32 mouse cellular contexts compared by ENCODE assay signal in the genomic region with DNA sequence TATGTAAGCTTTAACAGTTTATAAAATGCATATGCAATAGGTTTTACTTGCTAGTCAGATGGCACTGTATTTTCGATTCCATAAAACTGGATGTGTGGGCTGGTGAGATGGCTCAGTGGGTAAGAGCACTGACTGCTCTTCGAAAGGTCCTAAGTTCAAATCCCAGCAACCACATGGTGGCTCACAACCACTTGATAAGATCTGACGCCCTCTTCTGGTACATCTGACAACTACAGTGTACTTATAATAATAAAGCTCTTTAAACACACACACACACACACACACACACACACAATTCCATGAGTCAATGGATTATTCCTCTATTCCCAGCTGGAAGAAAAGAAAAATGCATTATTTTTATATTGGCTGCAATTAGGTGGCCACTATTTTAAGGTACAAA. TPM values are rescaled to one million over a fixed set of nuclear protein-coding genes. Genes with fewer than 3 reads are reported as not detected.
DNase-seq lines count a peak whose midpoint lies in the region; ATAC-seq and TF ChIP-seq lines count a peak whose summit lies in the region.
"Had no signal": no experiment of that assay in that cellular context is flagged by ENCODE, and none has a peak within 500 bp of the region (broad histone marks: within the 10 kb centered on the region; RNA-seq: fewer than 3 reads in every experiment).

No protein-coding gene starts in this region.

- TF ChIP-seq CTCF in intestine, postnatal 0 days (IDR thresholded peaks at IDR 0.05; ENCODE audit: low read depth) = 0 out of 2 replicates have a peak, but pooled peaks have one; percentile 16
- TF ChIP-seq CTCF in MEL (IDR thresholded peaks at IDR 0.05 in 2 of 3, conservative IDR thresholded peaks at IDR 0.05 in 1 of 3; ENCODE audit: control insufficient read depth in 1 of 3, insufficient read depth in 1 of 3, low read depth in 2 of 3, low read length in 3 of 3, poor library complexity in 1 of 3, severe bottlenecking in 1 of 3) = peak in 2 of 3 experiments; percentile 15 to 30; a peak in 2 of 6 replicates
- peak; percentile 26 for TF ChIP-seq CTCF in stomach, postnatal 0 days (IDR thresholded peaks at IDR 0.05; ENCODE audit: low read depth)

- H3K4me1 ChIP-seq in intestine, postnatal 0 days (replicated peaks; ENCODE audit: control insufficient read depth, insufficient read depth, low read length) = no peaks in the 10 kb centered on the region
- no peaks in the 10 kb centered on the region for H3K4me1 ChIP-seq in intestine, embryonic 16.5 days (ENCODE audit: control insufficient read depth, insufficient read depth, low read length)
- H3K4me1 ChIP-seq in MEL (ENCODE audit: control insufficient read depth in 1 of 2, insufficient read depth in 2 of 2, low read length in 2 of 2) = peaks cover 4 to 10% of the 10 kb centered on the region in 2 experiments
- H3K4me1 ChIP-seq in stomach, postnatal 0 days (replicated peaks; ENCODE audit: control insufficient read depth, insufficient read depth) = no peaks in the 10 kb centered on the region
- peaks cover 13% of the 10 kb centered on the region for H3K4me1 ChIP-seq in liver, embryonic 11.5 days (replicated peaks; ENCODE audit: control insufficient read depth, insufficient read depth, low read length)
- H3K4me1 ChIP-seq: midbrain, embryonic 13.5 days had no signal

- WGBS in intestine, postnatal 0 days = 84% methylated on average over 3 of the region's 3 CpGs
- WGBS in intestine, embryonic 16.5 days = 84% methylated on average over 3 of the region's 3 CpGs
- 82% methylated on average over 3 of the region's 3 CpGs for WGBS in stomach, postnatal 0 days
- 74% methylated on average over 3 of the region's 3 CpGs for WGBS in liver, embryonic 11.5 days

- H3K36me3 ChIP-seq in intestine, postnatal 0 days (ENCODE audit: control insufficient read depth, insufficient read depth) = peaks cover 15% of the 10 kb centered on the region
- H3K36me3 ChIP-seq in intestine, embryonic 16.5 days (ENCODE audit: control insufficient read depth, insufficient read depth, low read length) = peaks cover 2% of the 10 kb centered on the region; the same call in 1 of the 2 replicates
- peaks cover 14 to 20% of the 10 kb centered on the region in 2 experiments for H3K36me3 ChIP-seq in MEL (ENCODE audit: control insufficient read depth in 1 of 2, insufficient read depth in 2 of 2, low read length in 2 of 2)
- no peaks in the 10 kb centered on the region for H3K36me3 ChIP-seq in stomach, postnatal 0 days (ENCODE audit: control insufficient read depth, insufficient read depth, low read length)
- peaks cover 2% of the 10 kb centered on the region; the same call in 1 of the 2 replicates for H3K36me3 ChIP-seq in liver, embryonic 11.5 days (ENCODE audit: control insufficient read depth, insufficient read depth, low read length)

- DNase-seq in retina, embryonic 14.5 days (ENCODE audit: low spot score) = peak; percentile 23
- no peak for DNase-seq in retina, postnatal 1 day
- peak; percentile 31 for DNase-seq in MEL (ENCODE audit: low read depth, low spot score)
- no peak for DNase-seq in stomach, postnatal 0 days (ENCODE audit: low spot score)
- DNase-seq in gastrocnemius, postnatal 4 days (ENCODE audit: low spot score in 2 of 2) = no peak
- DNase-seq in liver, embryonic 11.5 days (ENCODE audit: low spot score) = no peak
- DNase-seq: adrenal gland, adult 2 months; adrenal gland, postnatal 36 days; B cell, adult 2 months; cerebellum, adult 18-20 months; cerebellum, postnatal 14 days; heart, postnatal 14 days; kidney, adult 2 months; kidney, postnatal 10 days; layer of hippocampus, adult 9-11 months; lung, embryonic 14.5 days; lung, postnatal 4 days; right cerebral cortex, postnatal 4 days; thymus, adult 2 months; thymus, postnatal 36 days had no signal

- TF ChIP-seq POLR2A in MEL (IDR thresholded peaks at IDR 0.05; ENCODE audit: control insufficient read depth in 1 of 2, insufficient read depth in 1 of 2, low read depth in 1 of 2, low read length in 2 of 2, poor library complexity in 1 of 2) = no peak

- H3K4me2 ChIP-seq in intestine, postnatal 0 days (replicated peaks; ENCODE audit: low read depth) = no peak overlapping the region
- H3K4me2 ChIP-seq in intestine, embryonic 16.5 days (ENCODE audit: low read depth, low read length) = no peak overlapping the region
- no peak overlapping the region for H3K4me2 ChIP-seq in stomach, postnatal 0 days (replicated peaks; ENCODE audit: low read depth)
- H3K4me2 ChIP-seq in liver, embryonic 11.5 days = no peak overlapping the region
- H3K4me2 ChIP-seq: hindbrain, embryonic 14.5 days; limb, embryonic 15.5 days; liver, embryonic 15.5 days; lung, embryonic 14.5 days; midbrain, embryonic 13.5 days had no signal

- TF ChIP-seq EP300 in MEL (IDR thresholded peaks at IDR 0.05; ENCODE audit: low read depth in 1 of 2, low read length in 2 of 2) = no peak
- no peak for TF ChIP-seq EP300 in stomach, postnatal 0 days (optimal IDR thresholded peaks at IDR 0.05)

- H3K9me3 ChIP-seq in intestine, postnatal 0 days (ENCODE audit: control insufficient read depth) = no peaks in the 10 kb centered on the region
- H3K9me3 ChIP-seq in intestine, embryonic 16.5 days (ENCODE audit: control insufficient read depth, low read length) = no peaks in the 10 kb centered on the region
- H3K9me3 ChIP-seq in MEL (replicated peaks; ENCODE audit: insufficient read depth, low read length) = no peaks in the 10 kb centered on the region
- H3K9me3 ChIP-seq in stomach, postnatal 0 days (ENCODE audit: control insufficient read depth, low read length) = no peaks in the 10 kb centered on the region
- H3K9me3 ChIP-seq in liver, embryonic 11.5 days (ENCODE audit: control insufficient read depth, low read length) = no peaks in the 10 kb centered on the region
- H3K9me3 ChIP-seq: limb, embryonic 10.5 days; limb, embryonic 15.5 days; liver, embryonic 15.5 days; megakaryocyte, embryonic 14.5 days; midbrain, embryonic 13.5 days had no signal

- H3K9ac ChIP-seq in intestine, postnatal 0 days (ENCODE audit: low read depth, low read length) = no peak overlapping the region
- no peak overlapping the region for H3K9ac ChIP-seq in intestine, embryonic 16.5 days (ENCODE audit: low read depth, low read length)
- H3K9ac ChIP-seq in MEL (ENCODE audit: control insufficient read depth, low read depth, low read length, poor library complexity, severe bottlenecking) = no peak overlapping the region
- H3K9ac ChIP-seq in stomach, postnatal 0 days (ENCODE audit: low read length) = no peak overlapping the region
- H3K9ac ChIP-seq in liver, embryonic 11.5 days (ENCODE audit: low read depth, low read length) = no peak overlapping the region
- H3K9ac ChIP-seq: hindbrain, embryonic 14.5 days; limb, embryonic 15.5 days; liver, embryonic 15.5 days; lung, embryonic 14.5 days; midbrain, embryonic 13.5 days had no signal

- TF ChIP-seq RAD21 in MEL (IDR thresholded peaks at IDR 0.05; ENCODE audit: low read depth, low read length) = no peak

- no peaks in the 10 kb centered on the region for H3K27me3 ChIP-seq in intestine, postnatal 0 days (replicated peaks; ENCODE audit: control insufficient read depth, insufficient read depth, low read length)
- no peaks in the 10 kb centered on the region for H3K27me3 ChIP-seq in intestine, embryonic 16.5 days (replicated peaks; ENCODE audit: control insufficient read depth, insufficient read depth, low read length)
- no peaks in the 10 kb centered on the region for H3K27me3 ChIP-seq in MEL (ENCODE audit: control insufficient read depth in 1 of 2, insufficient read depth in 2 of 2, low read length in 2 of 2)
- no peaks in the 10 kb centered on the region for H3K27me3 ChIP-seq in stomach, postnatal 0 days (ENCODE audit: control insufficient read depth, insufficient read depth, low read length)
- H3K27me3 ChIP-seq in liver, embryonic 11.5 days (replicated peaks; ENCODE audit: control insufficient read depth, insufficient read depth, low read length) = no peaks in the 10 kb centered on the region
- H3K27me3 ChIP-seq: limb, embryonic 15.5 days; liver, embryonic 15.5 days; megakaryocyte, embryonic 14.5 days; midbrain, embryonic 13.5 days had no signal

- H3K27ac ChIP-seq in intestine, postnatal 0 days (ENCODE audit: low read depth, low read length) = no peak overlapping the region
- no peak overlapping the region for H3K27ac ChIP-seq in intestine, embryonic 16.5 days (ENCODE audit: low read length)
- H3K27ac ChIP-seq in MEL (ENCODE audit: control insufficient read depth, low read depth, low read length) = no peak overlapping the region
- H3K27ac ChIP-seq in stomach, postnatal 0 days (replicated peaks) = no peak overlapping the region
- no peak overlapping the region for H3K27ac ChIP-seq in liver, embryonic 11.5 days (ENCODE audit: low read depth, low read length)
- H3K27ac ChIP-seq: hindbrain, embryonic 14.5 days; limb, embryonic 10.5 days; limb, embryonic 15.5 days; liver, embryonic 15.5 days; midbrain, embryonic 13.5 days had no signal

- no peaks in the 10 kb centered on the region for H3K79me2 ChIP-seq in MEL (ENCODE audit: control insufficient read depth, insufficient read depth, low read length, poor library complexity)

- H3K4me3 ChIP-seq in intestine, postnatal 0 days (ENCODE audit: low read depth, low read length) = no peak overlapping the region
- H3K4me3 ChIP-seq in intestine, embryonic 16.5 days (ENCODE audit: low read length) = no peak overlapping the region
- no peak overlapping the region for H3K4me3 ChIP-seq in MEL (ENCODE audit: control insufficient read depth in 1 of 2, insufficient read depth in 1 of 2, low read depth in 2 of 2, low read length in 2 of 2)
- no peak overlapping the region for H3K4me3 ChIP-seq in stomach, postnatal 0 days (ENCODE audit: low read depth, low read length)
- H3K4me3 ChIP-seq in liver, embryonic 11.5 days (ENCODE audit: low read depth, low read length) = no peak overlapping the region
- H3K4me3 ChIP-seq: erythroblast, embryonic 14.5 days; limb, embryonic 10.5 days; limb, embryonic 15.5 days; liver, embryonic 15.5 days; megakaryocyte, embryonic 14.5 days; midbrain, embryonic 13.5 days had no signal

- ATAC-seq in intestine, postnatal 0 days = no peak
- no peak for ATAC-seq in intestine, embryonic 16.5 days
- no peak for ATAC-seq in stomach, postnatal 0 days (ENCODE audit: low FRiP score, low TSS enrichment)
- no peak for ATAC-seq in liver, embryonic 11.5 days (replicated peaks; ENCODE audit: low FRiP score)
- ATAC-seq: activated CD4-positive, CD25-positive, alpha-beta regulatory T cell, adult 4 months; forebrain, embryonic 16.5 days; inflammation-experienced regulatory T-cells, adult 6 months; midbrain, embryonic 13.5 days had no signal

RNA-seq across cellular contexts. Expression of gene Sumo1, which starts 32.3 kb away (rescaled TPM):
- polyA plus RNA-seq in intestine, postnatal 0 days (2015; fragmentation: Nextera tagmentation; extraction: Ambion mirVana) = 208 and 217 TPM in 2 replicates
- 283 and 307 TPM in 2 replicates for polyA plus RNA-seq in intestine, embryonic 16.5 days (2015; fragmentation: Nextera tagmentation; extraction: Ambion mirVana)
- total RNA-seq in MEL (2012; rRNA removed) = 129 and 143 TPM in 2 replicates
- polyA plus RNA-seq in MEL (2012; ENCODE audit: insufficient read depth in 1 of 2, insufficient read length in 2 of 2, low read depth in 1 of 2, low replicate concordance in 2 of 2, missing spikeins in 1 of 2) = 100 to 1,000 TPM in 1 of 2 experiments, not detected in 1; 131 TPM
- polyA plus RNA-seq in stomach, postnatal 0 days (2015; fragmentation: Nextera tagmentation; extraction: Ambion mirVana) = 224 TPM in 2 replicates
- 10 to 100 TPM; 87.3 to 97.7 TPM for total RNA-seq in gastrocnemius, postnatal 4 days (2021)
- polyA plus RNA-seq in liver, embryonic 11.5 days (2014; fragmentation: Nextera tagmentation; extraction: Ambion mirVana) = 345 and 370 TPM in 2 replicates

RNA-seq across cellular contexts. Expression of gene Nop58, which starts 46.4 kb away (rescaled TPM):
- polyA plus RNA-seq in intestine, postnatal 0 days (2015; fragmentation: Nextera tagmentation; extraction: Ambion mirVana) = 82.2 and 89.0 TPM in 2 replicates
- polyA plus RNA-seq in intestine, embryonic 16.5 days (2015; fragmentation: Nextera tagmentation; extraction: Ambion mirVana) = 173 and 227 TPM in 2 replicates
- 513 and 590 TPM in 2 replicates for total RNA-seq in MEL (2012; rRNA removed)
- 1,000 to 10,000 TPM in 1 of 2 experiments, 100 to 1,000 TPM in 1; 474 to 1,828 TPM for polyA plus RNA-seq in MEL (2012; ENCODE audit: insufficient read depth in 1 of 2, insufficient read length in 2 of 2, low read depth in 1 of 2, low replicate concordance in 2 of 2, missing spikeins in 1 of 2)
- polyA plus RNA-seq in stomach, postnatal 0 days (2015; fragmentation: Nextera tagmentation; extraction: Ambion mirVana) = 111 and 116 TPM in 2 replicates
- total RNA-seq in gastrocnemius, postnatal 4 days (2021) = 10 to 100 TPM; 77.7 to 96.0 TPM
- polyA plus RNA-seq in liver, embryonic 11.5 days (2014; fragmentation: Nextera tagmentation; extraction: Ambion mirVana) = 400 and 416 TPM in 2 replicates

Comparison
In these comparisons a context has a peak if more than half of its experiments do, and no peak if none do; other contexts are left out.
1. DNase-seq: peak in retina, embryonic 14.5 days (single experiment) and MEL (single experiment); none in retina, postnatal 1 day (single experiment), stomach, postnatal 0 days (single experiment), gastrocnemius, postnatal 4 days (0 of 2) and liver, embryonic 11.5 days (single experiment).
2. Peak in every context shown above with its lines, with median percentiles within 50 percentile points of each other: CTCF ChIP-seq.